Mouse (Mus musculus): ENCODE data around the gene Sbds.

Gene Sbds

GRCm38 (mm10) chr5:130255017-130255720, at the start of gene Sbds, which contains the start of gene Tyw1:
TSS of gene Sbds (minus strand) at chr5:130255530.
TSS of gene Tyw1 (plus strand) at chr5:130255619.
- DNase-seq (ENCODE audit: extremely low spot score): peak; percentile 96

- DNase-seq (ENCODE audit: extremely low spot score): no peak
These were observed 48.3 kb upstream of the Sbds start for GRCm38 (mm10) chr5:130303611-130304010.

- no peak for DNase-seq (ENCODE audit: extremely low spot score)
These were observed 44.2 kb upstream of the Sbds start for GRCm38 (mm10) chr5:130299526-130299925.

- DNase-seq (ENCODE audit: extremely low spot score): no peak
These were observed 43.6 kb upstream of the Sbds start for GRCm38 (mm10) chr5:130298831-130299460.

GRCm38 (mm10) chr5:130296071-130296470, 40.7 kb upstream of the Sbds start:
- no peak for DNase-seq (ENCODE audit: extremely low spot score)

GRCm38 (mm10) chr5:130294598-130294997, 39.3 kb upstream of the Sbds start:
- DNase-seq (ENCODE audit: extremely low spot score): no peak

GRCm38 (mm10) chr5:130293941-130294340, 38.6 kb upstream of the Sbds start:
- no peak for DNase-seq (ENCODE audit: extremely low spot score)

GRCm38 (mm10) chr5:130292976-130293375, 37.6 kb upstream of the Sbds start:
- DNase-seq (ENCODE audit: extremely low spot score): no peak

GRCm38 (mm10) chr5:130290775-130291174, 35.4 kb upstream of the Sbds start:
- DNase-seq (ENCODE audit: extremely low spot score): no peak

- no peak for DNase-seq (ENCODE audit: extremely low spot score)
These were observed 34.9 kb upstream of the Sbds start for GRCm38 (mm10) chr5:130290242-130290641.

GRCm38 (mm10) chr5:130288106-130288505, 32.8 kb upstream of the Sbds start:
- DNase-seq (ENCODE audit: extremely low spot score): no peak

- DNase-seq (ENCODE audit: extremely low spot score): no peak
These were observed 27.9 kb upstream of the Sbds start for GRCm38 (mm10) chr5:130283079-130283732.

GRCm38 (mm10) chr5:130278011-130278472, 22.7 kb upstream of the Sbds start:
- no peak for DNase-seq (ENCODE audit: extremely low spot score)

GRCm38 (mm10) chr5:130275509-130275908, 20.2 kb upstream of the Sbds start:
- peak; percentile 17 for DNase-seq (ENCODE audit: extremely low spot score)

GRCm38 (mm10) chr5:130273046-130273445, 17.7 kb upstream of the Sbds start:
- DNase-seq (ENCODE audit: extremely low spot score): no peak

- no peak for DNase-seq (ENCODE audit: extremely low spot score)
These were observed 17.0 kb upstream of the Sbds start for GRCm38 (mm10) chr5:130272344-130272743.

- DNase-seq (ENCODE audit: extremely low spot score): no peak
These were observed 13.6 kb upstream of the Sbds start for GRCm38 (mm10) chr5:130268976-130269375.

GRCm38 (mm10) chr5:130267316-130267715, 12.0 kb upstream of the Sbds start:
- no peak for DNase-seq (ENCODE audit: extremely low spot score)

GRCm38 (mm10) chr5:130266651-130267050, 11.3 kb upstream of the Sbds start:
- peak; percentile 16 for DNase-seq (ENCODE audit: extremely low spot score)

GRCm38 (mm10) chr5:130264433-130265005, 9.2 kb upstream of the Sbds start:
- DNase-seq (ENCODE audit: extremely low spot score): no peak

- DNase-seq (ENCODE audit: extremely low spot score): no peak
These were observed 8.1 kb upstream of the Sbds start for GRCm38 (mm10) chr5:130263454-130263853.

GRCm38 (mm10) chr5:130257303-130257702, 2.0 kb upstream of the Sbds start:
- DNase-seq (ENCODE audit: extremely low spot score): peak; percentile 15
